Mouse (Mus musculus) liver, postnatal 0 days (tissue): ENCODE results near the gene Pde3a.

Experiments
- CTCF ChIP-seq: sonication (generic); IDR thresholded peaks from 2 replicates; pipeline ENCODE4 v1.5.1; 2016; ENCODE audit warnings: antibody characterized with exemption, low read depth
- EP300 ChIP-seq: IDR thresholded peaks from 2 replicates; pipeline ENCODE4 v1.6.1; 2016; ENCODE audit warnings: antibody characterized with exemption, low read depth, mild to moderate bottlenecking

GRCm38 (mm10) chr6:141432271-141432974 is 183.4 kb downstream of the Pde3a start:
- no peak for TF ChIP-seq CTCF
- TF ChIP-seq EP300, result peak; percentile 61
